Mouse (Mus musculus): ENCODE results near the gene 1700003E16Rik. TPM values are rescaled to one million over a fixed set of nuclear protein-coding genes. Genes with fewer than 3 reads are reported as not detected.

The 1700003E16Rik gene
- polyA plus RNA-seq, 1 experiment from 2014 or later: 6.1 TPM

- TF ChIP-seq CTCF (IDR thresholded peaks at IDR 0.05): no peak
- TF ChIP-seq EP300 (IDR thresholded peaks at IDR 0.05): no peak
These were observed 16.2 kb downstream of the 1700003E16Rik start for GRCm38 (mm10) chr6:83172240-83172920.

GRCm38 (mm10) chr6:83175996-83176395, 19.8 kb downstream of the 1700003E16Rik start:
- no peak for TF ChIP-seq EP300 (IDR thresholded peaks at IDR 0.05)
- no peak for TF ChIP-seq CTCF (IDR thresholded peaks at IDR 0.05)
- WGBS: 84% methylated on average over 8 of the region's 8 CpGs

More at GRCm38 (mm10) chr6:83172240-83172920, 16.2 kb downstream of the 1700003E16Rik start:
- no peaks in the 10 kb centered on the region for H3K36me3 ChIP-seq (ENCODE audit: insufficient read depth, low read length)
- H3K27ac ChIP-seq (ENCODE audit: low read length): no peak overlapping the region
- no peak for DNase-seq (ENCODE audit: low spot score)
- no peaks in the 10 kb centered on the region for H3K9me3 ChIP-seq (ENCODE audit: low read length)
- 69% methylated on average over 9 of the region's 9 CpGs for WGBS
- H3K4me3 ChIP-seq (ENCODE audit: low read depth, low read length): no peak overlapping the region
- H3K27me3 ChIP-seq (replicated peaks; ENCODE audit: insufficient read depth, low read length): no peaks in the 10 kb centered on the region
- no peaks in the 10 kb centered on the region for H3K4me1 ChIP-seq (ENCODE audit: insufficient read depth, low read depth, low read length)
- no peak overlapping the region for H3K9ac ChIP-seq (replicated peaks; ENCODE audit: low read depth)
- no peak overlapping the region for H3K4me2 ChIP-seq (replicated peaks; ENCODE audit: low read depth, low read length)
- no peak for ATAC-seq

GRCm38 (mm10) chr6:83179390-83180117, 23.4 kb downstream of the 1700003E16Rik start:
- Histone ChIP-seq H3K4me2 (replicated peaks; ENCODE audit: low read depth, low read length) (peak overlapping the region; percentile 39; the same call in 1 of the 2 replicates), H3K27ac (ENCODE audit: low read length) (no peak overlapping the region), H3K36me3 (ENCODE audit: insufficient read depth, low read length) (peaks cover 13% of the 10 kb centered on the region; the same call in 1 of the 2 replicates), H3K4me3 (ENCODE audit: low read depth, low read length) (no peak overlapping the region), H3K9ac (replicated peaks; ENCODE audit: low read depth) (no peak overlapping the region), H3K4me1 (ENCODE audit: insufficient read depth, low read depth, low read length) (peaks cover 2% of the 10 kb centered on the region; the same call in 1 of the 2 replicates), H3K27me3 (replicated peaks; ENCODE audit: insufficient read depth, low read length) (no peaks in the 10 kb centered on the region), H3K9me3 (ENCODE audit: low read length) (no peaks in the 10 kb centered on the region)
- DNase-seq (ENCODE audit: low spot score) (peak; percentile 39), ATAC-seq (peak; percentile 67)
- TF ChIP-seq CTCF (IDR thresholded peaks at IDR 0.05) (no peak), EP300 (IDR thresholded peaks at IDR 0.05) (no peak)
- 35% methylated on average over 12 of the region's 12 CpGs for WGBS

More at GRCm38 (mm10) chr6:83175996-83176395, 19.8 kb downstream of the 1700003E16Rik start:
- Histone ChIP-seq H3K9ac (replicated peaks; ENCODE audit: low read depth) (no peak overlapping the region), H3K4me1 (ENCODE audit: insufficient read depth, low read depth, low read length) (peaks cover 2% of the 10 kb centered on the region; the same call in 1 of the 2 replicates), H3K36me3 (ENCODE audit: insufficient read depth, low read length) (no peaks in the 10 kb centered on the region), H3K9me3 (ENCODE audit: low read length) (no peaks in the 10 kb centered on the region), H3K4me3 (ENCODE audit: low read depth, low read length) (no peak overlapping the region), H3K27me3 (replicated peaks; ENCODE audit: insufficient read depth, low read length) (no peaks in the 10 kb centered on the region), H3K4me2 (replicated peaks; ENCODE audit: low read depth, low read length) (no peak overlapping the region), H3K27ac (ENCODE audit: low read length) (no peak overlapping the region)
- DNase-seq (ENCODE audit: low spot score) (no peak), ATAC-seq (no peak)

GRCm38 (mm10) chr6:83180605-83181004, 24.4 kb downstream of the 1700003E16Rik start:
- H3K9me3 ChIP-seq (ENCODE audit: low read length): no peaks in the 10 kb centered on the region
- WGBS: 75% methylated on average over 6 of the region's 6 CpGs
- peaks cover 2% of the 10 kb centered on the region; the same call in 1 of the 2 replicates for H3K4me1 ChIP-seq (ENCODE audit: insufficient read depth, low read depth, low read length)
- H3K36me3 ChIP-seq (ENCODE audit: insufficient read depth, low read length): peaks cover 13% of the 10 kb centered on the region; the same call in 1 of the 2 replicates
- H3K27me3 ChIP-seq (replicated peaks; ENCODE audit: insufficient read depth, low read length): no peaks in the 10 kb centered on the region
- H3K4me3 ChIP-seq (ENCODE audit: low read depth, low read length): no peak overlapping the region
- no peak overlapping the region for H3K9ac ChIP-seq (replicated peaks; ENCODE audit: low read depth)
- no peak for ATAC-seq
- no peak for DNase-seq (ENCODE audit: low spot score)
- H3K4me2 ChIP-seq (replicated peaks; ENCODE audit: low read depth, low read length): no peak overlapping the region
- TF ChIP-seq CTCF (IDR thresholded peaks at IDR 0.05) (no peak), EP300 (IDR thresholded peaks at IDR 0.05) (no peak)
- no peak overlapping the region for H3K27ac ChIP-seq (ENCODE audit: low read length)

GRCm38 (mm10) chr6:83184858-83185435, 28.7 kb downstream of the 1700003E16Rik start:
- peak; percentile 54 for DNase-seq (ENCODE audit: low spot score)
- H3K27me3 ChIP-seq (replicated peaks; ENCODE audit: insufficient read depth, low read length): no peaks in the 10 kb centered on the region
- no peak overlapping the region for H3K9ac ChIP-seq (replicated peaks; ENCODE audit: low read depth)
- H3K4me3 ChIP-seq (ENCODE audit: low read depth, low read length): no peak overlapping the region
- peaks cover 18% of the 10 kb centered on the region; the same call in 1 of the 2 replicates for H3K36me3 ChIP-seq (ENCODE audit: insufficient read depth, low read length)
- no peaks in the 10 kb centered on the region for H3K4me1 ChIP-seq (ENCODE audit: insufficient read depth, low read depth, low read length)
- no peak for ATAC-seq
- H3K4me2 ChIP-seq (replicated peaks; ENCODE audit: low read depth, low read length): no peak overlapping the region
- no peak overlapping the region for H3K27ac ChIP-seq (ENCODE audit: low read length)
- TF ChIP-seq CTCF (IDR thresholded peaks at IDR 0.05): peak; percentile 71
- TF ChIP-seq EP300 (IDR thresholded peaks at IDR 0.05): no peak
- H3K9me3 ChIP-seq (ENCODE audit: low read length): no peaks in the 10 kb centered on the region
- 86% methylated on average over 3 of the region's 3 CpGs for WGBS

All from lung, postnatal 0 days (tissue).